Mouse (Mus musculus): ENCODE measurements at regions not wholly inside any gene's neighbourhood (a gene's known extent, or its start where the extent isn't known, plus 50 kb on each side); places are given as distances from the start of the nearest gene placed in this dataset.

- H3K4me3 ChIP-seq (ENCODE audit: low read depth, low read length): no peak overlapping the region
- no peak for TF ChIP-seq CTCF (IDR thresholded peaks at IDR 0.05)
- no peak overlapping the region for H3K27ac ChIP-seq (ENCODE audit: low read depth, low read length)
- H3K4me1 ChIP-seq (ENCODE audit: insufficient read depth, low read length): no peaks in the 10 kb centered on the region
- 16% methylated on average over 4 of the region's 4 CpGs for WGBS
- no peaks in the 10 kb centered on the region for H3K9me3 ChIP-seq (ENCODE audit: low read length)
- DNase-seq (ENCODE audit: low spot score): no peak
- H3K9ac ChIP-seq (replicated peaks; ENCODE audit: low read length, poor library complexity, severe bottlenecking): no peak overlapping the region
- H3K27me3 ChIP-seq (ENCODE audit: insufficient read depth, low read length): no peaks in the 10 kb centered on the region
- no peaks in the 10 kb centered on the region for H3K36me3 ChIP-seq (ENCODE audit: insufficient read depth, low read length)
- no peak for ATAC-seq (ENCODE audit: low FRiP score)
- no peak overlapping the region for H3K4me2 ChIP-seq (ENCODE audit: low read depth, low read length, poor library complexity, severe bottlenecking)
Measured at GRCm38 (mm10) chr11:111843728-111844258, 777.8 kb downstream of the Kcnj2 start.

- Histone ChIP-seq H3K27ac (ENCODE audit: low read depth, low read length) (no peak overlapping the region), H3K36me3 (ENCODE audit: insufficient read depth, low read length) (no peaks in the 10 kb centered on the region), H3K9ac (replicated peaks; ENCODE audit: low read length, poor library complexity, severe bottlenecking) (no peak overlapping the region), H3K4me3 (ENCODE audit: low read depth, low read length) (no peak overlapping the region), H3K4me2 (ENCODE audit: low read depth, low read length, poor library complexity, severe bottlenecking) (no peak overlapping the region), H3K9me3 (ENCODE audit: low read length) (no peaks in the 10 kb centered on the region), H3K4me1 (ENCODE audit: insufficient read depth, low read length) (no peaks in the 10 kb centered on the region), H3K27me3 (ENCODE audit: insufficient read depth, low read length) (no peaks in the 10 kb centered on the region)
- DNase-seq (ENCODE audit: low spot score): no peak
- TF ChIP-seq CTCF (IDR thresholded peaks at IDR 0.05): no peak
- ATAC-seq (ENCODE audit: low FRiP score): no peak
- whole genome bisulfite sequencing: 18% methylated on average over 7 of the region's 7 CpGs
Measured at GRCm38 (mm10) chr11:111844382-111845027, 778.5 kb downstream of the Kcnj2 start.

- no peak overlapping the region for H3K9ac ChIP-seq (replicated peaks; ENCODE audit: low read length, poor library complexity, severe bottlenecking)
- 81% methylated on average over 2 of the region's 2 CpGs for WGBS
- DNase-seq (ENCODE audit: low spot score): no peak
- ATAC-seq (ENCODE audit: low FRiP score): no peak
- no peak for TF ChIP-seq CTCF (IDR thresholded peaks at IDR 0.05)
- H3K27me3 ChIP-seq (ENCODE audit: insufficient read depth, low read length): no peaks in the 10 kb centered on the region
- no peaks in the 10 kb centered on the region for H3K36me3 ChIP-seq (ENCODE audit: insufficient read depth, low read length)
- no peak overlapping the region for H3K27ac ChIP-seq (ENCODE audit: low read depth, low read length)
- H3K4me2 ChIP-seq (ENCODE audit: low read depth, low read length, poor library complexity, severe bottlenecking): no peak overlapping the region
- H3K4me1 ChIP-seq (ENCODE audit: insufficient read depth, low read length): no peaks in the 10 kb centered on the region
- H3K9me3 ChIP-seq (ENCODE audit: low read length): no peaks in the 10 kb centered on the region
- no peak overlapping the region for H3K4me3 ChIP-seq (ENCODE audit: low read depth, low read length)
Measured at GRCm38 (mm10) chr11:111857288-111857687, 791.3 kb downstream of the Kcnj2 start.

- WGBS: 85% methylated on average over 5 of the region's 5 CpGs
Measured at GRCm38 (mm10) chr11:111858111-111858510, 792.1 kb downstream of the Kcnj2 start.

GRCm38 (mm10) chr11:111865143-111865542 is 799.2 kb downstream of the Kcnj2 start:
- Histone ChIP-seq H3K36me3 (ENCODE audit: insufficient read depth, low read length) (no peaks in the 10 kb centered on the region), H3K27me3 (ENCODE audit: insufficient read depth, low read length) (no peaks in the 10 kb centered on the region), H3K9ac (replicated peaks; ENCODE audit: low read length, poor library complexity, severe bottlenecking) (no peak overlapping the region), H3K27ac (ENCODE audit: low read depth, low read length) (no peak overlapping the region), H3K4me3 (ENCODE audit: low read depth, low read length) (no peak overlapping the region), H3K9me3 (ENCODE audit: low read length) (no peaks in the 10 kb centered on the region), H3K4me1 (ENCODE audit: insufficient read depth, low read length) (no peaks in the 10 kb centered on the region), H3K4me2 (ENCODE audit: low read depth, low read length, poor library complexity, severe bottlenecking) (no peak overlapping the region)
- no peak for TF ChIP-seq CTCF (IDR thresholded peaks at IDR 0.05)
- ATAC-seq (ENCODE audit: low FRiP score) (no peak), DNase-seq (ENCODE audit: low spot score) (no peak)
- 65% methylated on average over 1 of the region's 1 CpGs for WGBS

More at GRCm38 (mm10) chr11:111858111-111858510, 792.1 kb downstream of the Kcnj2 start:
- TF ChIP-seq CTCF (IDR thresholded peaks at IDR 0.05): no peak
- Histone ChIP-seq H3K9me3 (ENCODE audit: low read length) (no peaks in the 10 kb centered on the region), H3K4me2 (ENCODE audit: low read depth, low read length, poor library complexity, severe bottlenecking) (no peak overlapping the region), H3K9ac (replicated peaks; ENCODE audit: low read length, poor library complexity, severe bottlenecking) (no peak overlapping the region), H3K36me3 (ENCODE audit: insufficient read depth, low read length) (no peaks in the 10 kb centered on the region), H3K4me3 (ENCODE audit: low read depth, low read length) (no peak overlapping the region), H3K4me1 (ENCODE audit: insufficient read depth, low read length) (no peaks in the 10 kb centered on the region), H3K27ac (ENCODE audit: low read depth, low read length) (no peak overlapping the region), H3K27me3 (ENCODE audit: insufficient read depth, low read length) (no peaks in the 10 kb centered on the region)
- DNase-seq (ENCODE audit: low spot score) (no peak), ATAC-seq (ENCODE audit: low FRiP score) (no peak)

GRCm38 (mm10) chr11:111875406-111875805 is 809.4 kb downstream of the Kcnj2 start:
- no peak overlapping the region for H3K27ac ChIP-seq (ENCODE audit: low read depth, low read length)
- H3K36me3 ChIP-seq (ENCODE audit: insufficient read depth, low read length): no peaks in the 10 kb centered on the region
- 92% methylated on average over 4 of the region's 4 CpGs for WGBS
- no peaks in the 10 kb centered on the region for H3K27me3 ChIP-seq (ENCODE audit: insufficient read depth, low read length)
- H3K4me3 ChIP-seq (ENCODE audit: low read depth, low read length): no peak overlapping the region
- no peaks in the 10 kb centered on the region for H3K4me1 ChIP-seq (ENCODE audit: insufficient read depth, low read length)
- no peak overlapping the region for H3K4me2 ChIP-seq (ENCODE audit: low read depth, low read length, poor library complexity, severe bottlenecking)
- no peak for DNase-seq (ENCODE audit: low spot score)
- H3K9me3 ChIP-seq (ENCODE audit: low read length): no peaks in the 10 kb centered on the region
- TF ChIP-seq CTCF (IDR thresholded peaks at IDR 0.05): no peak
- no peak for ATAC-seq (ENCODE audit: low FRiP score)
- H3K9ac ChIP-seq (replicated peaks; ENCODE audit: low read length, poor library complexity, severe bottlenecking): no peak overlapping the region

Measured in midbrain, postnatal 0 days (tissue).